Mouse (Mus musculus) embryonic facial prominence, embryonic 14.5 days (tissue): ENCODE data around the gene Tcp11. TPM values are rescaled to one million over a fixed set of nuclear protein-coding genes. Genes with fewer than 3 reads are reported as not detected.
A peak's percentile ranks its signal among the peaks of the same experiment; 100 is the strongest.

Source experiments
- ATAC-seq: fragments of 200-750 bp; cut with Nextera tagmentation; 2 replicates; pipeline ENCODE4 v1.8.0; 2017; ENCODE audit warnings: low read depth, moderate number of reproducible peaks, moderate TSS enrichment
- DNase-seq: peaks from one replicate; pipeline ENCODE4 v3.0.0-alpha.2; 2015; ENCODE audit warnings: low spot score
- H3K27ac ChIP-seq: fragments of 300-500 bp; sonication (generic); replicated peaks from 2 replicates; pipeline ENCODE4 v1.5.1; 2014; ENCODE audit warnings: low read depth, mild to moderate bottlenecking, low read length, moderate library complexity
- H3K27me3 ChIP-seq: fragments of 300-500 bp; sonication (generic); replicated peaks from 2 replicates; pipeline ENCODE4 v1.6.1; 2014; ENCODE audit warnings: low read length; ENCODE audit not compliant: control insufficient read depth, insufficient read depth
- H3K36me3 ChIP-seq: fragments of 300-500 bp; sonication (generic); 2 replicates; pipeline ENCODE4 v1.6.1; 2014; ENCODE audit warnings: low read length, mixed read lengths; ENCODE audit not compliant: control insufficient read depth, insufficient read depth
- H3K4me1 ChIP-seq: fragments of 300-500 bp; sonication (generic); 2 replicates; pipeline ENCODE4 v1.6.1; 2014; ENCODE audit warnings: antibody characterized with exemption, low read length; ENCODE audit not compliant: control insufficient read depth, insufficient read depth
- H3K4me2 ChIP-seq: fragments of 300-500 bp; sonication (generic); 2 replicates; pipeline ENCODE4 v1.6.1; 2014; ENCODE audit warnings: low read depth, mild to moderate bottlenecking, low read length, moderate library complexity, mixed read lengths
- H3K4me3 ChIP-seq: fragments of 300-500 bp; sonication (generic); 2 replicates; pipeline ENCODE4 v1.5.1; 2014; ENCODE audit warnings: low read depth, mild to moderate bottlenecking, low read length
- H3K9ac ChIP-seq: fragments of 300-500 bp; sonication (generic); 2 replicates; pipeline ENCODE4 v1.6.1; 2014; ENCODE audit warnings: low read depth, mild to moderate bottlenecking, low read length, moderate library complexity, mixed read lengths
- H3K9me3 ChIP-seq: fragments of 300-500 bp; sonication (generic); 2 replicates; pipeline ENCODE4 v1.6.1; 2016; ENCODE audit warnings: low read length; ENCODE audit not compliant: control insufficient read depth
- WGBS: fragments of 180-500 bp; shearing (Covaris S2); extraction: QIAGEN DNeasy Blood & Tissue Kit; methylation state at CpG from one replicate; pipeline ENCODE4 v1.1.7; 2014; 5-methylcytosine and 5-hydroxymethylcytosine counted together
- polyA plus RNA-seq: library from polyadenylated mRNA; unstranded; fragments of >200 nt; fragmentation: Nextera tagmentation; extraction: Ambion mirVana; gene quantifications from 2 replicates; pipeline ENCODE4 v1.2.1, GENCODE M21; 2014

The Tcp11 gene
- polyA plus RNA-seq, 1 experiment from 2014 or later = 2.4 TPM

DNA sequence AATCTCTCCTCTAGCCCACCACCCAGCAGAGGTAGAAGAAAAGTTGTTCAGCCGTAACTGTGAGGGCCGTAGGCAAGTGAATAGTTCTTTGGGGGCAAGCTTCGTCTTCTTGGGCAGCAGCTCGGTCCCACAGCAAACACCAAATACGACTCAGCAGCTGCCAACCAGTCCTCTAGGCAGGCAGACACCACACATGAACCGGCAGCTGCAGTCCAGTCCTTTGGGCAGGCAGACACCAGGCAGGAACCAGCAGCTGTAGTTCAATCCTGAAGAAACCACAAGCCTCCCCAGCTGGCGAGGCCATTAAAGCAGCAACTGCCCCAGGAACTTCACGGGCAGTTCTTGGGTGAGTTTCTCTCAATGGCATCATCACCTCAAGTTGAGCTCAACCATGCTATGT, 31.8 kb upstream of the Tcp11 start:
- Histone ChIP-seq H3K9me3 (no peaks in the 10 kb centered on the region), H3K27ac (no peak overlapping the region), H3K4me3 (no peak overlapping the region), H3K9ac (no peak overlapping the region), H3K36me3 (no peaks in the 10 kb centered on the region), H3K4me1 (0 out of 2 replicates have a peak, but pooled peaks cover 5% of the 10 kb centered on the region), H3K4me2 (no peak overlapping the region), H3K27me3 (no peaks in the 10 kb centered on the region)
- no peak for DNase-seq
- 91% methylated on average over 8 of the region's 8 CpGs for WGBS
- ATAC-seq = no peak

DNA sequence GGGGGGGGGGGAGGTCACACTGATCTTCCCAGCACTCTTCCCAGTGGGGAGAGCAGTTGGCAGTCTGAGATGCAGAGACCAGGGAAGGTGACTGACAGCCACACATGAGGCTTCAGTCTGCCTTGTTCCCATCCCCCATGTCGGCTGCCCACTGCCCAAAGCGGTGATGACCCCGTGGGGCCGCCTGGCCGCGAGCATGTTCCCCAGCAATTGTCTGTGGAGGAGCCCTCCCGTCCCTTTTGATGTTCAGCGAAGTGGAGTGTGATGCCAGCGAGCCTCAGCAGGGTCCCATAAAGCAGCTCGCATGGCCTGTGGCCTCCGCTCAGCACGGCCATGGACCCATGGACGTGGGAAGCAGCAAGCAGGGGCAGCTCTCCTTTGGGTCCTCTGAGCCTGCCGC, 26.8 kb upstream of the Tcp11 start:
- ATAC-seq (peak; percentile 48; the same call in 1 of the 2 replicates), DNase-seq (peak; percentile 42)
- H3K9ac ChIP-seq = no peak overlapping the region
- H3K4me1 ChIP-seq = 0 out of 2 replicates have a peak, but pooled peaks cover 3% of the 10 kb centered on the region
- H3K9me3 ChIP-seq = no peaks in the 10 kb centered on the region
- no peak overlapping the region for H3K4me3 ChIP-seq
- no peaks in the 10 kb centered on the region for H3K36me3 ChIP-seq
- 22% methylated on average over 14 of the region's 14 CpGs for WGBS
- no peak overlapping the region for H3K4me2 ChIP-seq
- H3K27ac ChIP-seq = no peak overlapping the region
- no peaks in the 10 kb centered on the region for H3K27me3 ChIP-seq

DNA sequence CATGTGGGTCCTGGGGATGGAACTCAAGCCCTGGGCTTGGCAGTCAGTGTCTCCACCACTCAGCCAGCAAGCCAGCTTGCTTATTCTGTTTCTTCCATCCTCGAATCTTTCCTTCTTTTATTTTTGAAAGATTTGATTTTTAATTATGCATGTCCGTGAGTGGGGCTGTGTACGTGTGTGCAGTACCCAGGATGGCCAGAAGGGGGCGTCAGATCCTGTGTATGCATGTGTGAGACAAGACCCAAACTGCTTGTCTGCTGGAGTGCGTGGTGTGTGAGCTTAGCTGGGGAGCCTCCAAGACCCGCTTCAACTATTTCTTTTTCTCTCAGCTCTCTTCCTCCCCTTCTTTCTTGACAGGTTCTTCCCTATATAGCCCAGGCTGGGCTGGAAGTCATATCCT, 25.9 kb upstream of the Tcp11 start:
- Histone ChIP-seq H3K9ac (no peak overlapping the region), H3K4me1 (peaks cover 10% of the 10 kb centered on the region; the same call in 1 of the 2 replicates), H3K9me3 (no peaks in the 10 kb centered on the region), H3K4me2 (no peak overlapping the region), H3K27me3 (no peaks in the 10 kb centered on the region), H3K36me3 (no peaks in the 10 kb centered on the region), H3K4me3 (no peak overlapping the region), H3K27ac (no peak overlapping the region)
- ATAC-seq = no peak
- no peak for DNase-seq
- 79% methylated on average over 6 of the region's 6 CpGs for WGBS

DNA sequence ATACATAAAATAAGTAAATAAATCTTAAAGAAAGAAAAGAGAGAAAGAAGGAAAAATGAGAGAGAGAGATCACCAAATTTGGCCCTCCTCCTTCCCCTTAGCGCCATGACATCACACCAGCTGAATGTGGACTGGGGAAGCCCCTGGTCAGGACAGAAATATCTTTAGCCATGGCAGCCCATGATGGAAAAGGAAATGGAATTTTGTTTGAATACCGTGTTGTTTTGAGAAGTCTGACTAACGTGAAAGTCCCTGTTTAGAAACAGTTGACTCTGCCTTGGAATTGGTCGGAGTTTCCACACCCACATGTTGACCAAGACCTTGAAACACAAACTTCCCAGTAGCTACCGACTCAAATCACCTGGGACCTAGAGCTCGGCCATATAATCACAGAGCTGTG, 24.0 kb upstream of the Tcp11 start:
- DNase-seq = no peak
- H3K9me3 ChIP-seq = no peaks in the 10 kb centered on the region
- H3K4me3 ChIP-seq = no peak overlapping the region
- H3K27me3 ChIP-seq = no peaks in the 10 kb centered on the region
- ATAC-seq = no peak
- H3K4me1 ChIP-seq = peaks cover 10% of the 10 kb centered on the region; the same call in 1 of the 2 replicates
- no peak overlapping the region for H3K27ac ChIP-seq
- no peak overlapping the region for H3K9ac ChIP-seq
- 68% methylated on average over 6 of the region's 6 CpGs for WGBS
- no peaks in the 10 kb centered on the region for H3K36me3 ChIP-seq
- no peak overlapping the region for H3K4me2 ChIP-seq

DNA sequence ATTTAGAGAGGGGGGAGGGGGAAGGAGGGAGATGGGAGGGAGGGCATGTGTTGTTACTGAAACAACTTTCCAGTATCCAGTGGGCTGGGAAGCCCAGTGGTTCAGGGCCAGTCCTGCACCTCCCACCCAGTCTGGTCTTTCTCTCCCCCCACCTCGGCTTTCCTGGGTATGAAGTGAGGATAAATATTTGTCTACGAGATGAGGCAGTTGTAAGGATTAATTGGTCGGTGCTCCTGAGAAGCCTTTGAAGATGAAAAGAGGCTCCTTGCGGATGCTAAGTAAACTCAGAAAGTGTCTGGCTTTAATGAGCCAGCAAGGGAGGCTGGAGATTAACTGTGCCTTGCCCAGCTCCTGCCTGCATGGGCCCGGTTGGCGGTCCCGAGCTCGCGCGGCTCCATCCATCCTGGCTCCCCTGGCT, 21.5 kb upstream of the Tcp11 start:
- no peak overlapping the region for H3K9ac ChIP-seq
- WGBS = 26% methylated on average over 10 of the region's 10 CpGs
- no peak overlapping the region for H3K4me3 ChIP-seq
- H3K27me3 ChIP-seq = no peaks in the 10 kb centered on the region
- DNase-seq (no peak), ATAC-seq (no peak)
- H3K27ac ChIP-seq = no peak overlapping the region
- no peak overlapping the region for H3K4me2 ChIP-seq
- H3K36me3 ChIP-seq = no peaks in the 10 kb centered on the region
- no peaks in the 10 kb centered on the region for H3K9me3 ChIP-seq
- H3K4me1 ChIP-seq = peaks cover 10% of the 10 kb centered on the region; the same call in 1 of the 2 replicates

DNA sequence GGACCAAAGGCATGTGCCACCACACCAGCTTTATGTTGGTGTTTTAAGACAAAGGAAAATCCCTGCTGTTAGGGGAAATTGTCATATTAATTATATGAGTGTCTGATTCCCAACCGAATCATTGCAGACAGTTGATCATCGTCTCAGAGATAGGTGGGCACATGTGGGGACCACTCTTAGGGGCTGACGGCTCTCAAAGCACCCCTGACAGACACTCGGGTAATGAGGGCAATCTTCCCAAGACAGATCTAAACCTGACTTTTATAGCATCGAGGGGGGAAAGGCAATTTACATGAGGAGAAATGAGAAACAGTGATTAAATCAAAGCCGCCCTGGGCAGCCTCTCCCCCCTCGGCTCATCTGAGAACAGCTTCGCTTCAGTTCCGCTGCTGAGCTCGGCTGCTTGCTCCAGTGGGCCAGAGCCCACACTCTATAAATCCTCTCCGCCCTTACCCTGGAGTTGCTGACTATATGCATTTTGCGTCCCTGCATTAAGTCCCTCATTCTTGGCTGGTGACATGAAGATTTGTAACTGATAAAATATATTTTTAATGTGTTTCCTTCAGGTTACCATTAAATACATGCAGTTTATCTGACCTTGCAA, 20.9 kb upstream of the Tcp11 start:
- H3K27me3 ChIP-seq = no peaks in the 10 kb centered on the region
- H3K9ac ChIP-seq = no peak overlapping the region
- no peak for ATAC-seq
- no peak overlapping the region for H3K27ac ChIP-seq
- no peaks in the 10 kb centered on the region for H3K9me3 ChIP-seq
- H3K4me2 ChIP-seq = no peak overlapping the region
- 42% methylated on average over 12 of the region's 12 CpGs for WGBS
- no peak overlapping the region for H3K4me3 ChIP-seq
- H3K4me1 ChIP-seq = peaks cover 10% of the 10 kb centered on the region; the same call in 1 of the 2 replicates
- peak; percentile 56 for DNase-seq
- no peaks in the 10 kb centered on the region for H3K36me3 ChIP-seq

DNA sequence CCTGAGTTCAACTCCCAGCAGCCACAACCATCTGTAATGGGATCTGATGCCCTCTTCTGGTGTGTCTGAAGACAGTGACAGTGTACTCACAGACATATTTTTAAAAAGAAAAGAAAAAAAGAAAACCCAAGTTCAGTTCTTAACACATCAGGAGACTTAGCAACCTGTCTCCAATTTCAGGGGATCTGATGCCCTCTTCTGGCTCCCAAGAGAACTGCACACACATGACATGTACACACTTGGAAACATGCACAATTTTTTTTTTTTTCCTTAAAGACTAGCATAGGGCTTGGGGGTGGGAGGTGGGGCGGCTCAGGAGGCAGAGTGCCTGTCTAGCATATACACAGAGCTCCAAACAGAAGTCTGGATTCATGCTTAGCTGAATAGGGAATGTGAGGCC, 20.2 kb upstream of the Tcp11 start:
- Histone ChIP-seq H3K4me3 (no peak overlapping the region), H3K9me3 (no peaks in the 10 kb centered on the region), H3K27me3 (no peaks in the 10 kb centered on the region), H3K4me2 (no peak overlapping the region), H3K27ac (no peak overlapping the region), H3K9ac (no peak overlapping the region), H3K36me3 (no peaks in the 10 kb centered on the region), H3K4me1 (peaks cover 10% of the 10 kb centered on the region; the same call in 1 of the 2 replicates)
- ATAC-seq (no peak), DNase-seq (no peak)
- 92% methylated on average over 1 of the region's 1 CpGs for WGBS

DNA sequence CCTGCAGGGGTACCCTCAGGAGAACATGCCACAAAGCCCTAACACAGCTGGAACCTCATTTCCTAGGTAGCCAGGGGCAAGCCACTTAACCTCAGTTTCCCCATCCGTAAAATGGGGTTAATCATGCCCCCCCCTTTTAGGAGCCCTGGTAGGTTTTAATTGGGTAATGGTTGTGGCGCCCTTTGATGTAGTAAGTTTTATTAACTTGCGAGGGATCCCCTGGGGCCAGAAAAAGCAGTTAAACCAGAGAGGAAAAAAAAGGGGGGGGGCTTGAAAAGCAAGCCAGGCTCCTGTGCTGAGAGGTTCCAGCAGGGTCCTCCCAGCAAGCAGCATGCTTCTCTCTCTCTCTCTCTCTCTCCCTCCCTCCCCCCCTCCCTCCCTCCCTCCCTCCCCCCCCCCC, 18.6 kb upstream of the Tcp11 start:
- H3K9ac ChIP-seq = no peak overlapping the region
- no peak overlapping the region for H3K4me3 ChIP-seq
- H3K36me3 ChIP-seq = no peaks in the 10 kb centered on the region
- no peak overlapping the region for H3K27ac ChIP-seq
- no peaks in the 10 kb centered on the region for H3K27me3 ChIP-seq
- peaks cover 10% of the 10 kb centered on the region; the same call in 1 of the 2 replicates for H3K4me1 ChIP-seq
- peak; percentile 41 for DNase-seq
- no peak overlapping the region for H3K4me2 ChIP-seq
- ATAC-seq = no peak
- 30% methylated on average over 3 of the region's 3 CpGs for WGBS
- no peaks in the 10 kb centered on the region; the same call in 1 of the 2 replicates for H3K9me3 ChIP-seq

DNA sequence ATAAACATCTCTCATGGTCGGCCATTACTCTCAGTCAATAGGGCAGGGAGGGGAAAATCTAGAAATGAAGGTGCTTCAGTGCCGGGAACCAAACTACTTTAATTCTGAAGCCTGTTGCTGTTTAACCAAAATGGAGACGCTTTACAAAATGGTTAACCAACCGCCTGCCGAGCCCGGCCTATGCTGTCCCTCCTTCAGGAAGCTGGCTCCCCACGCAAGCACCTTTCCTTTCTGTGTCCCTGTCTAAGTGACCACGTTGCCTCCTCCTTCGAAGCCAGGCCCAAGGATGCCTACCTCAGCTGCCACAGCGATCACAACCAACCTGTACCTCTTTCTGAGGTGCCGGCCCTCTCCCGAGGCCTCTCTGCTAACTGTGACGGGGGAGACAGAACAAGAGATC, 16.9 kb upstream of the Tcp11 start:
- H3K36me3 ChIP-seq = no peaks in the 10 kb centered on the region
- H3K4me1 ChIP-seq = peaks cover 6% of the 10 kb centered on the region; the same call in 1 of the 2 replicates
- H3K27ac ChIP-seq = no peak overlapping the region
- H3K9me3 ChIP-seq = peaks cover 7% of the 10 kb centered on the region; the same call in 1 of the 2 replicates
- no peak overlapping the region for H3K9ac ChIP-seq
- ATAC-seq (no peak), DNase-seq (no peak)
- no peak overlapping the region for H3K4me2 ChIP-seq
- 87% methylated on average over 13 of the region's 13 CpGs for WGBS
- no peak overlapping the region for H3K4me3 ChIP-seq
- H3K27me3 ChIP-seq = no peaks in the 10 kb centered on the region
